Mouse (Mus musculus) megakaryocyte, embryonic 14.5 days (primary cell): Measurements from ENCODE around the gene Mta2.

Source experiments
- FLI1 ChIP-seq: IDR thresholded peaks from 2 replicates; pipeline ENCODE4 v1.6.1; 2012; ENCODE audit warnings: low read length, inconsistent platforms, mixed read lengths
- GATA1 ChIP-seq: IDR thresholded peaks from 3 replicates; pipeline ENCODE4 v1.6.1; 2012; ENCODE audit warnings: mixed read lengths, low read length, inconsistent platforms, borderline replicate concordance

DNA sequence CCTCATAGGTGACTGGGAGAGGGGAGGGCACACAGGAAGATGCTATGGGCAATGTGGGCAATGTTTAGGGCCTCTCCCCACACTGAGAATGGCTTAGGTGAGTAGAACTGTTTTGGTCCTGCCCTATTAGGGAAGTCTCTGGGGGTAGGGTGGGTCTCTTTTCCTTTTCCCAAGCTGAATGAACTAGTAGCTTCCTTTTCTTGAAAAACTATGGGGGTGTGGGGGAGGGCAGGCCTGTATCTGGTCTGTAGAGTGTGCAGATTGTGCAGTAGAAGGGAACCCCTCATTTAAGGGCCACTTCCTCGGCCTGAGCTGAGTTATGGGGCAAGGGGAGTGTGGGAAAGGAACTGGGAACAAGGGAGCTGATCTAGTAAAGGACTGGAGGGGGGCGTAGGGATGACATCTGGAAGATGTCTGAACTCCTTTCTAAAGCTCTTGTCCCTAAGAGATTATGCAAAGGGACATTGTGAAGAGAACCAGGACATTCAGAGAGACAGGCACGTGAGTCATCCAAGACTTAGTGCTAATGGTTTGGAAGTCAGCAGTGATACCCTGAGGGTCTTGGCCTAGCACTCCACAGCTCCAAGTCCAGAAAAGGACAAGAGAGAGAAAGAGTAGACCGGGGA is 49.7 kb downstream of the Mta2 start:
- TF ChIP-seq GATA1 (no peak), FLI1 (no peak)
